Mouse (Mus musculus) kidney, adult 9 months (tissue): ENCODE results near the gene Ing2.

ENCODE experiments used
- DNase-seq: peaks from one replicate; pipeline ENCODE4 v3.0.0; 2022

The Ing2 gene

DNA sequence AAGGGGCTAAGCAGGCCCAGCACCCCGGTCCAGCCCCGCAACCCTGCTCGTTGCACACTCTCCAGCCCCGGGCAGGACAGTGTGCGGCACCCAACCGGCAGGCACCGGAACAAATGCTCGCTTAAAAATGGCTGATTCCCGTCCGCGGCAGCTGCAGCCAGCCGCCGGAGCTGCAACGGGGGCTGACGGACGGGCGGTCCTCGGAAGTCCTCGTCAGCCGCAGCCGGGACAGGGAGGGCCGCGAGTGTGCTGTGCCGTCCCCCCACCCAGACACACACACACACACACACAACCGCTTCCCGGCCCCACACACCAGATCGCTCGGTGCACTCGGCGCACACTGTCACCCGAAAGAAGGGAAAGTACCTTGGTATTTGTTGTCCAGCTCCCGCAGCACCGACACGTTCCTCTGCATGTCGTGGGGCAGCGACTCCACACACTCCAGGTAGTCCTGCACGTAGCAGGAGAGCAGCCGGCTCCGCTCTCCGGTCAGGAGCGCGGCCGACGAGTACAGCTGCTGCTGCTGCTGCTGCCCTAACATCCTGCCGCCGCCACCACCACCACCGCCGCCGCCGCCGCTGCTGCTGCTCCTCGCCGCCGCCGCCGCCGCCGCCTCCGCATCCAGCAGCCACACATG lies 1.1 kb downstream of the Ing2 start:
- no peak for DNase-seq

DNA sequence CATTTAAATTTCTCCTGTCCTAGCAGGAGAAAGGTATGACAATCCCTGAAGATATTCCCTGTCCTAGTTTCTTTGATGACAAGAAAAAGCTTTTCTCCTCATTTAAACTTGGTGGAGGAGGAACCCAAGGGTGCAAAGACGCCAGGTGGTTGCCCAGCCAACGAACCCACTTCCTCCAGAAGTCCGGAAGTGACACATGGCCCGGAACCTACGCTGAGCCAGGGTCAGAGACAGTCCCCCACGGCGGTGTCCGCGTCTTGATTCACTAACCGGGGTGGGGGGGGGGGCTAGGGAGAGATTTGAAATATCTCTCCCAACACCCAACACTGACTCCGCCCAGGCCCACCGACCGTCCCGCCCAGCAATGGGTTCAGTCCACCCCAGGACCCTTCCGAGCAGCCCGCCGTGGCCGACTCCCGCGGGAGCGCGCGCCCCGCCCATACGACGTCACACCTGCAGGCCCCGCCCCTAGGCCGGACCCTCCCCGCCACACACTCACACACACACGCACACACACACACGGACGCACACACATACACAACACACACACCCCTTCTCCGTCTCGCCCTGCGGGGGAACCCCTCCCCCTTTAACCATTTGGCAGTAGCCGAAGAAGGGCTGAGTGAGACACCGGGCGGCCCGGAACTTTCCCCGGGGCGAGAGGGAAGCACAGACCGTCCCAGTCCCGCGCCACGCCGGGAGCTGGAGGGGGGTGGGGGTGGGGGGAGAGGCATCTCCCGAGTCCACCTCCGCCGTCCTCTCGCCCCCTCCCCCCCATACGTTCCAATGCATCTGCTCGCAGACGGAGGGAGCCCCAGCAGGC lies 1.8 kb downstream of the Ing2 start:
- peak; percentile 91 for DNase-seq

DNA sequence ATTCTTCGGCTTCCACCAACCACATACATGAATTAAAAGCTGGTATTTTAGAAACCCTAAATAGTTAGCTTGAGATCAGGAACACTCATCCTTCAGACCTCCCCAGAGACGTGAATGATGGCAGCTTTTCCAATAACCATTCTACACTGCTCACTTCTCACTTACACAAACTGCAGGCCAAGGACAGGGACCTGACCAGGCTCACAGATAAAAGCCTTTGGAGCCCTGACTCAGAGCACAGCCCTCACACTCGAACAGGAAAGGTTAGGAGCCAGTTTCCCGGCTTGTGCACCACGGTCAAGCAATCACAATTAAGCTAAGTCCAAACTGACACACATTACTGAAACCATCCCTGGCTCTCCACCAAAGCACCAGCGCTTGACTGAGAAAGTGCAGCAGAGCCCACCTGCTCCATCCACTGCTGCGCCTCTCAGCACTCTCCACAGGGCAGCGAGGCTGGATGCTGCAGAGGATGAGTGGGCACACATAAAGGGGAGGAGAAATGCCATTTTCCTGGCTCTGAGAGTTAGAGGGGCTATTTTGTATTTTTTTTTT lies 11.0 kb downstream of the Ing2 start:
- no peak for DNase-seq

DNA sequence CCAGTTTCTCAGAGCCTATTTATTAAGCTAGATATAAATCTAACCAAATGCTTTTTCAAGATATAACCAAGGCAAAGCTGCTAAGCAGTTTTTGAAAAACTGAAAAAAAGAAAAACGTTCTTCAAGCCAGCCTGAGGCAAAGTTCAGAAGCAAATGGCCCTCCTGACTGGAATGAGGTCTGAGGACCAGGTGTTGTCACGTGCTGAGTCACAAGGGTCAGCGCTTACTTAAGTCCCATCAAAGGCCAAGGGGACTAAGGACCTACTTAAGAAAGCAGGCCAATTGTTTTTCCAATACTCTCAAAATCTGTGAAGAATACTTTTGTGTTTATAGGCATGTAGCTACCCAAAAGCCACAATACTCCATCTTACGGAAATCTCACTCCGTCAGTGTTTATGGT lies 12.2 kb downstream of the Ing2 start:
- DNase-seq: peak; percentile 71

DNA sequence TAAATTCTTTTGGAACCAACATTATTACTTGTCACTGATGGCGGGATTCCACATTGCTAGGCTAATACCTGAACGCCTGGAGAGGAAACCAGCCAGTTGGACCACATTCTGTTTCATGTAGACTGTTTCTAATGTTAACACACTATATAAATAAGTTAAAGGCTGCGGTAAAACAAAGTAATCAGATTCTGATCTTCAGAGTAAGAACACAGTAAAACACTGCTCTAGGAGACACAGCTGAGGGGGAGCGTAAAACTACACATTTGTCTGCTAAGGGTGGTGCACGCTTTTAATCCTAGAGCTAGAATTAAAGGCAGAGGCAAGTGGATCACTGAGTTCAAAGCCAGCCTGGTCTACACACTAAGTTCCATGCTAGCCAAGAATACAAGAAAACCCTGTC lies 12.6 kb downstream of the Ing2 start:
- no peak for DNase-seq

DNA sequence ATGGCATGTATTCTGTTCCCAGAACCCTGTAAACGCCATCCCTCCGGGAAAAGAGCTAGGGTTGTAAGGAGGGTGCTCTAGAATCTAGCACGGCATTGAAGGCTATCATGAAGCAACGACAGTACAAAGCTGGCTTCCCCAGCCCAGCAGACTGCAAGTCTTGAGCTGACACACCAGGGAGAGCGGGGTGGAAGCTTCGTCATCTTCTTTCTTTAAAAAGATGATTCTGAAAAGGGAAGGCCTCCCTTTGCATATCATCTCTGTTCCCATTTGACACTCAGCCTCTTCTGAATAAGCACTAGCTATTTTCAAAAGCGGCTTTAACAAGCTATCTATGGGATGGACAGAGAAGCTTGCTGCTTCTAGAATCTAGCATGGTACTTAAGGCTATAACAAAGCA lies 15.0 kb downstream of the Ing2 start:
- no peak for DNase-seq

DNA sequence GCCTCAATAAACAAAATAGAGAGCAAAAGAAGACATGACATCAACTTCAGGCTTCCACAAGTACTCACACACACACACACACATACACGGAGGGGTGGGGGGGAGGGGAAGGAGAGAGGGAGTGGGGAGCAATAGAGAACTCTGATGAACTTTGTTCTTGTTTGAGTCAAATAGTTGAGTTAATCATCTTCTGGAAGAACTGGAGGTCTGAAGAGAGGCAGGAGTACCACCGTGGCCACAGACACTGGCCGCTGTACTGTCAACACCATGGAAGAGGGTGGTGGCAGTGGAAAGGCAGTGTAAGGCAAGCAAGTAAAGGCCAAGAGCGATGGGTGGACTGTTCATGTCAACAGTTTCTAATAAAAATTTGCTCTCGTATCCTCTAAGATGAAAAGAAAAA lies 15.9 kb downstream of the Ing2 start:
- no peak for DNase-seq

DNA sequence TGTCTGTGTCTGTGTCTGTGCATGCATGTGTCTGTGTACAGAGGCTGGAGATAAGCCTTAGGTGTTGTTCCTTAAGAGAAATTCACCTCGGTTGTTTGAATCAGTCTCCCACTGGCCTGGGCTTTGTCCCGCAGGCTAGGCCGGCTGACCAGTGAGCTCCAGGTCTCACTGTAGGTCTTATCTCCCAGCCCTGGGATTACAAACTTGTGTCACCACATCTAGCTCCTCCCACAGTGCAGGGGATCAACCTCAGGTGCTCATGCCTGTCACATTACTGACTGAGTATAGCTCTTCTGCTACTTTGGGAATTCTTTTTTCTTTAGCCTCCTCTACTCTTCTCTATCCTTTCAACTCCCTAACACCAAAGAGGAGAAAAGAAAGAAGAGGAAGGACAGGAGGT lies 20.9 kb downstream of the Ing2 start:
- DNase-seq: no peak

DNA sequence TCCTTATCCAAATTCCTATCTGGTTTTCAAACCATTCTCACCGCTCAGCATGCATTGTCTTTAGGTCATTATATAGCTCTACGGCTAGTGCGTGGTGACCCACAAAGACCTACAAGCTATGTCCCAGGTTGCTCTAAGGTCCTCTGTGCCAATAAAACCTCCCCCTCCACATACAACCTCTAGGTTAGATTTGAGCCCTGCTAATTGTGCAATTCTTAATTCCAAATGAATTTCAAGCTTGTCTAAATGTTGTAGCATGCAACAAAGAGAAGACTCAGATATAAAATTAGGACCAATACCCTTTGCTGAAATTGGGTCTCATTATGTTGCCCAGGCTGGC lies 22.6 kb downstream of the Ing2 start:
- DNase-seq: no peak

DNA sequence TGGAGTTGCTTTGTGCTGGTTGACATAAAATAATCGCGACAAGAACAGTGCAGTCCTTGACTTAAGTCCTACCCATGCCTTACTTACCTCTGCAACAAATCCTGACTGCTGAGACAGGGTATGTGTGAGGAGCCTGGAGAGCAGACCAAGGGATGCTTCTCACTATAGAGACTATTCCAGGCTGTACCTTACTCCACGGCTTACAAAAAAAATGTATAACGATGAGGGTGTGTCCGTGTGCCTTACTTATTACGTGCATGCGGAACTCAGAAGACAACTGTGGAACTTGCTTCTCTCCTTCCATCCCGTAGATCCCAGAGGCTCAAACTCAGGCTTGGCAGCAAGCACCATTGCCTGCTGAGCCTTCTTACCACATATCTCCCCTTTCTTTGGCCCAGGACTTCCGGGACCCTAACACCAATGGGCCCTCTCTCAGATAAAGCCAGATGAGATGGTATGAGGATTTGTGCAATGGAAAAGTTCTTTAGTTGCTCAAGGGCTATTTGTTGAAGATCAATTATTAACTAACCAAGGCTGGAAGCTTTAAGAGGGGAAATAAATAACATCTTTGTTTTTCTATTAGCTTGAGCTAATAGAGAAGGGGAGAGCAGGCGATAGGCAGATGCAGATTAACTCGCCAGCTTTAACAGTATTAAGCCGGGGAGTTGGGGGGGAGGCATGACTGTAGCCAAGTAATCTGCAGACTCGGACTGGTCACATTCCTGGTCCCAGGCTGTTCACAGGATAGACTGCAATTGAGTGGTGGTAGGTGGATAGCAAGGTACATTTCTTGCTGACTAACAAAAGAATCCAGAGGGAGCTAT lies 23.2 kb downstream of the Ing2 start:
- DNase-seq: peak; percentile 55

DNA sequence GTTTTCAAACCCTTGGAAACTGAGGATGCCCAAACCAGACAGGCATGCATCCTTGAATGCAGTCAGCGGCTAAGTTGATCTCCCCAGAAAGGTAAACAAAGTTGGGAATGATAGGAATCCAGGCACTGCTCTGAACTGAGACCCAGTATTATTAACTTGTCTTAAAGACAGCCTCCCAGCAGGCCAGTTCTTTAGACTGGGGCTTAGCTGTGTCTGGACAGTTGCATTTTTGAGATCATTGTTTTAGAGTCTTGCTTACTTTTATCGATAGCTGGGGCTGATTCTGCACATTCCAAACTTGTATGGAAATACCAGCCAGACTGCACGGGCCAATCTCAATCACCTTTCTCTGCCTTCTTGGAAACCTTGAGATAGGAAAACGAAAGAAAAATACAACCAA lies 24.5 kb downstream of the Ing2 start:
- no peak for DNase-seq

DNA sequence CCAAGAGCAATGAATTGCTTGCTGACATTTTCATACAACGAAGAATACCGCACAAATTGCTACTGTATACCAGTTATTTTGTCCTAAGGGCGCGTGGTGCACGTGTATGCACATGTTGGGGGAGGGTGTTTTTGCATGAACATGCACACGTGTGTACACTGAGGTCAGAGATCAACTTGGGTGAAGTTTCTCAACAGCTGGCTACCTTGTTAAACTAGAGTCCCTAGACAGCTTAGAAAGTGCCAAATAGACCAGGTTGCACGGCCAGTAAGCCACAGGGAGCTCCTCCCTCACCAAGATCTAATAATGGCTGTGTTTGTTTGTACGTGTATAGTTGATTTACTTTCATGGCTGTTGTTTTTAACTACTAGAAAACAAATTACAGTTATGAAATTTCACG lies 25.8 kb downstream of the Ing2 start:
- no peak for DNase-seq

DNA sequence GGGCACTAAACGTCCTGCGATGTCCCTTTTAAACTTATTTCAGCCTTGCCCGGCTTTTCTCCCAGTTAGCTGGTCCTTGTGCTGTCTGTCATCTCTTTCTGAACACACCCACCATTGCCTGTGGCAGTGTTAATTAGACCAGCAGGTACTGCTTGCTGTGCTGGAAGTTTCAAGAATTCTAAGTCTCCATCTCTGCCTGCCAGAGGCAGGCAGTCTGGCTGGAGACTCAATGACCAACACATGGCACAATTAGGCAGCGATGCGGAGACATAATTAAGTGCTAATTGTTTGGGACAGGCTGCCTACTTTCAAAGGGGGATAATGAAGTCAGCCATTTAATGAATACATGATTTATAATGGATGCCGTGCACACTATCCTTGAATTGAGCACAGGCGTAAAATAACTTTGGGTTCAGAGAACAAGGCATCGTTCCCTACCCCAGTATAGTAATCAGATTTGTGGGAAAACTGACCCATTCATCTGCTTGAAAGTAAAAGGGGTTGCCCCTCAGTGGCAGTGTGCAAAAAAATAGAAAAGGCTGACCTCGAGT lies 32.8 kb downstream of the Ing2 start:
- no peak for DNase-seq

DNA sequence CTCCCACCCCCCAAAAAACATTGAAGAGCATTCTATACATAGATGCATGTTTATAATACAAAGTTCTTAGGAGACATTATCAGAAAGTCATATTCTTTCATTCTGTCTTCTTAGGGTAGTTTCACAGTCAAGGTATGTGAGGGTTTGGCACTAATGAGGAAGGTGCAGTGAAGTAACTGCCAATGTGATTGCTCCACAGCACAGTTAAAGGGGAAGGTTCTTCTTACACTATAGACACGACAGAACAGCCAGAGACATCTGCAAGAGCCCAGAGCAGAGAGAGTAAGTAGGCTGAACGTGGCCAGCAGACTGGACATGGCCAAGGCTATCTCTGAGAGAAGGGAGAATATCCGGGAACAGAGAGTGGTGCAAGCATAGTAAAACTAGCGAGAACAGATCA lies 38.2 kb downstream of the Ing2 start:
- no peak for DNase-seq

DNA sequence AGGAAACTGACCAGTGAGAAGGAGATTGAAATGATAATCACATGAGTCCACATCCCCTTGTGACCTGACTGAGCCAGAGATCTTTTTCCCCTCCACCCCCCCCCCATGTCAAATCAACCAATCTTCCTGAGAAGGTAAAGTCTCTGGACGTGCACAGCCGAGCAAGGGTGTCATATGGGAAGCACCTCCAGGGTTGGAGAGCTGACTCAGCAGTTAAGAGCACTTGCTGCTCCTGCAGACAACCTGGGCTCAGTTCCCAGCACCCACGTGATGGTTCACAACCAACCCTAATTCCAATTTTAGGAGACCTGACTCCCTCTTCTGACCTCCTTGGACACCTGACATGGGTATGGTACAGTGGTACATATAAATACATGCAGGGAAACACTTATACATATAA lies 39.3 kb downstream of the Ing2 start:
- DNase-seq: no peak

DNA sequence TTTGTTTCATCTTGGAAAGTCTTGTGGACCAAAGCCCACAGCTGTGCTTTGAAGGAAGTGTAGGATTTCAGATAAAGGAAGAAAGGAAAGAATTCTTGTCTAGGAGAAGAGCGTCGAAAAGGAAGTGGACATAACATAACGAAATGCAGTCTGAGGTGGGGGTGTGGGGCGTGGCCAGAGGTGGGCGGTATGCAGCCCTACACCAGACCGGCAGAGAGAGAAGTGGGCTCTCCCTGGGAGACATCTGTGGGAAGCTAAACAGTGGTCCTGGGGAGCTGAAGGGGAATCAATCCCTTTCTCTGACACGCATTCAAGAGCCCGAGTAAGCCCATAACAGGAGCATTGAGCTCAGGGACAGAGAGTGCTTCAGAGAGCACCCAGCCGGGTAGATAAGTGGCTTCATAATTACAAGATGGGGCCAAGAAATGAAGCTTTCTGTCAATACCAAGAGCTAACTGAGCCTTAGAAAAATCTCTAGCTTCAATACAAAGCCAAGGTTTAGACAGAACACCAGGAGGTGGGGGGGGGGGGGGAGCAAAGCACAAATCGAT lies 40.5 kb downstream of the Ing2 start:
- DNase-seq: no peak

DNA sequence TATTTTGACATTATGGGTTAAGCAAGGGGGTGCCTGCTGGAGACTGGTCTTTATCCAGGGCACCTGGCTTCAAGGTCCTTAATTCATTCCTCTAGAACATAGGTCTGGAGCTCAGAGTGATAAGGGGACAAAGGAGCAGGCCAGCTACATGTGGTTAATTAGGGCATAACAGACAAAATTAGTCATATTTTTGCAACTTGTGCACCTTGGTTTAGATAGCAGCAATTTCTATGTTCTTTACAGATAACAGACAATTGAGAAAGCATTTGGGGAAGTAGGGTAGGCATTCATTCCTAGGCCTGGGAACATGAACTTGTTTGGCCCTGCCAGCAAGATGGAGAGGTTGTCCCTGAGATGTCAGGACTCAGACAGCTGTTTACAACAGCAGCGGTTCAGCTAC lies 54.2 kb downstream of the Ing2 start:
- no peak for DNase-seq
